Mouse (Mus musculus): Measurements from ENCODE around the gene Gm21834. TPM values are rescaled to one million over a fixed set of nuclear protein-coding genes. Genes with fewer than 3 reads are reported as not detected.

Gm21834 gene
- polyA plus RNA-seq, 1 experiment from 2014 or later = not detected

Other genes starting within 250 kb of the Gm21834 start
- gene Vmn2r120, start 196.7 kb downstream of the Gm21834 start, polyA plus RNA-seq (2014; fragmentation: Nextera tagmentation; extraction: Ambion mirVana) = not detected in 2 replicates
- gene Cntnap5c, start 27.4 kb upstream of the Gm21834 start, polyA plus RNA-seq (2014; fragmentation: Nextera tagmentation; extraction: Ambion mirVana) = 0.10 TPM in 1 of 2 replicates, not detected in the other

Data from embryonic facial prominence, embryonic 11.5 days (tissue).